Mouse (Mus musculus) cerebellum, postnatal 36 days (tissue): ENCODE measurements around the gene Ddt.
"Not testable (repeated sequence)": the region's sequence is repeated elsewhere in the genome, so short reads cannot be mapped to it uniquely, and the experiment has no call there.

ENCODE experiments used
- DNase-seq, 2 experiments: peaks; one replicate each; pipeline ENCODE4 v3.0.0; 2021 to 2022; ENCODE audit warnings: mixed read lengths in 2 of 2

The Ddt gene

DNA sequence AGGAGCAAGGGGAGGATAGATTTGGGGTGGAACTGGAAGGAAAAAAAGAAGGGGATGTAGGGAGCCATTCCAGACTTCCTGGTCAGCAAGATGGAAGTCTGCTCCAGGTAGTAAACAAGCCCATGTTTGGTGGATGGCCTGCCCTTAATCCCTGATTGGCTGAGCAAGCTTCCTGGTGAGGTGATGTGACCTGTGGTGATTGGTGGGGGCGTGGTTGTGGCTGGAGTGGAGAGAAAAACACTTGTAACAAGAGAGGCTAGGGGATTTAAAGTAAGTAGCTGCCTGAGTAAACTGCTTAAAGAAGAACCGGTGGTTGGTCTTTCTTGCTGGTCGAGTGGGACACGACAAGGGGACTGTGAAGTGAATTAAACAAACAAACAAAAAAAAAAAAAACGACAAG, 5.5 kb downstream of the Ddt start:
- not testable (repeated sequence) for DNase-seq

DNA sequence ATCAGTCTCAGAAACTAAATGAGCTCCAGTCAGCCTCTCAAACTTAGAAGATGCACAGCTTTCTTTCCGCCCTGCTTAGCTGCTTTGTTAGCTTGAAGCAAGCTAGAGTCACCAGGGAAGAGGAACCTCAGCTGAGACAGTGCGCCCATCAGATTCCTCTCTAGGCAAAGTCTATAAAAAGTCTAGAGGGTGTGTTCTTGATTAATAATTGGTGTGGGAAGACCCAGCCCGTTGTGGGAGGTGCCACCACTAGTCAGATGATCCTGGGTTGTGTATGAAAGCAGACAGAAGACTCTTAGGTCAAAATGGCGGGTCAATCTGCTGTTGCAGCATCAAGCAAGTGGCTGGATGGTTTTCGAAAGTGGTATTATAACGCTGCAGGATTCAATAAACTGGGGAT, 6.4 kb downstream of the Ddt start:
- DNase-seq = no peak

DNA sequence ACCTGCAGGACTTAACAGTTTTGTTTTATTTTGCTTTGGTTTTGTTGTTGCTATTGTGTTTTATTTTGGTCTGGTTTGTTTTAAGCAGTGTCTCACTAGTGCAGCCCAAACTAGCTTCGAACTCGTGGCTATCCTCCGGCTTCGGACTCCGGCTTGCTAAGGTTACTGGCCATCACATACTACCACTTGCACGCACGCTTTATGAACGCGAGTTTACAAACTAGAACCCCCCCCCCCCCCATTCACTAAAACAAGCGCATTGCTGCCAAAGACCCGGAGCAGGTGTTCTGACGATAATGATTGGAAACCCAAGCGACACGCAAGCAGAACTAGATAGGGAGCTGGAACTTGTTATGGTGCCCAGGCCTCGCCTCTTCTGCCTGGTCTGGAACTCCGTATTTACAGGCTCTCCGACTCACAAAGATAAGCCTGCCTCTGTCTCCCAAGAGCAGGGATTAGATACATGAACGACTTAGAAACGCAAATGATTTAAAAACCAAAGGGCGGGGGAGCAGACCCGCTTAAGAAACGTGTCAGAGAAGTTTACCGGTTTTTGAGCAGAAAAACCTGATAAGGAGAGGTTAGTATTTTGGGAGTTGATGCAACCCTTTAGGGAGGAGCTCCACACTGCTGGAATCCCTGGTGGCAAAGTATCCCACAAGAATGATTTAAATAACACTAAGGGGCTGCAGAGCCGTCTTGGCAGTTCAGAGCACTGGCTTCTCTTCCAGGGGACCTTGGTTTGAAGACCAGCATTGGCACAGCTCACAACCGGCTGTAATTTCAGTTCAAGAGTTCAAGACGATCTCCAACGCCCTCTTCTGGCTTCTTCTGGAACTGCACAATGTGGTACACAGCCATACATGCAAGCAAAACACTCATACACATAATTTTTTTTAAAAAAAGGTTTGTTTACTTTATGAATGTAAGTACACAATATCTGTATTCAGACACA, 8.4 kb downstream of the Ddt start:
- peak; percentile 70 to 80 for DNase-seq

DNA sequence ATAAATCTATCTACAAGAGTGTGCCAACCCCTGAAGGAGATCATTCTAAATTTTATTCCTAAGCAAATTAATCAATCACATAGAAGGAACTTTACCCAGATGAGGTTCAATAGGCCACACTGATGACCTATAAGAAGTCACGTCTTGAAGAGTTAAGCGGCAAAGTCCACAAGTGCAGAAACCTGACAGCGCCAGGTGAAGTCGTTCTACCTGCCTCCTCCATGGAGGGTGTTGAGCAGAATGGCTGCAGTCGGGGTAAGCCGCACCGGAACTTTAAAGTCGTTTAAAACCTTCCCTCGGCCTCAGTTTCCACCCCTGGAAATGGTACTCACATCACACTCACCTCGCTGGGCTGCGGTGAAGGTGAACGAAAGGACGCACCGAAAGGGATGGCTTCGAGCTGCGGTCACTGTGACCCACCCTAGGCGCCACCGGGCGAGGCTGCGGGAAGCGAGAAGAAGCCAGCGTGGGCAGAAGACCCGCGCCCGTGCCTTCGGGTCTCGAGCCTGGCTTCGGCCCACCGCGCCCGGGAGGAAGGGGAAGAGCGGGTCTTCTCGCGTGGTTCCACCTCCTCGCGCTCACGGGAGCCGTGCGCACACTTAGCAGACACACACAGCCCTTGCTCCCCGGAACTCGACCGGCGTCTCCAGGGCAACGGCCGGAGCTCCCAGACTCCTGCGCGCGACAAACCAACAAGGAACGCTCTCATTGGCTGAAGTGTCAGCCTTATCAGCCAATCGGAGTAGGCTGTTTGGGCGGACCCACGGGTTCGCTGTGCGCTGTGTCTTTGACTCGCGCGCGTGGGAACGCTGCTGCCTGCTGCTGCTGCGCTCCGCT, 9.3 kb downstream of the Ddt start, which contains the start of gene Cabin1:
Cabin1 (minus strand) TSS at position 660 of the 837 bp plus-strand sequence.
- DNase-seq = peak; percentile 95 to 97

DNA sequence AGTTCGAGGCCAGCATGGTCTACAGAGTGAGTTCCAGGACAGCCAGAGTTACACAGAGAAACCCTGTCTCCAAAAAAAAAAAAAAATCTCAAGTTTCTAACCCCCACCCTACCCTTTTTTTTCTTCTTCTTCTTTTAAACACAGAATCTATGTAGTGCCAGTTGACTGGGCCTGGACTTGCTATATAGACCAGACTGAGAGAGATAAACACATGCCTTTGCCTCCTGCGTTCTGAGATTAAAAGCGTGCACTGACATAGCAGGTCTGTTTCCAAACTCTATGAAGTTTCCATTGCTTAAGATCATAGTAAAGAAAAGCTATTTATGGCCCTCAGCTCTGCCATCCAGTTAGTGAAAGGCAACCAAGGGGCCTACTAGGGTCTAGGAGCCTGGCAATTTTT, 10.8 kb downstream of the Ddt start:
- DNase-seq = no peak

DNA sequence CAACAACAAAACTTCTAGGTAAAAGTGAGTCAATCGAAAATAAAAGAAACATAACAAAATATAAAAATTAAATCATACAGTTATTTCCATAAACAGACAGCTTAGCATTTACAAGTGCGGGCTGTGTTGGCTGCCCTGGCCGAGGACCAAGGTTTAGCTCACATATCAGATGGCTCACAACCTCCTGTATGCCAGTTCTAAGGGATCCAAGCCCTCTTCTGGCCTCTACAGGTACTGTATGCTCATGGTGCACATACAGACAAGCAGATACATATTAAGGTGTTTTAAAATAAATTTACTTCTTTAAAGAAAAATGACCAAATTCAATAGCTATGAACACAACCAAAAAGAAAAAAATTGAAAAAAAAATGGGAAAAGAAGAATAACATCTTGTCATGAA, 12.9 kb downstream of the Ddt start:
- DNase-seq = no peak

DNA sequence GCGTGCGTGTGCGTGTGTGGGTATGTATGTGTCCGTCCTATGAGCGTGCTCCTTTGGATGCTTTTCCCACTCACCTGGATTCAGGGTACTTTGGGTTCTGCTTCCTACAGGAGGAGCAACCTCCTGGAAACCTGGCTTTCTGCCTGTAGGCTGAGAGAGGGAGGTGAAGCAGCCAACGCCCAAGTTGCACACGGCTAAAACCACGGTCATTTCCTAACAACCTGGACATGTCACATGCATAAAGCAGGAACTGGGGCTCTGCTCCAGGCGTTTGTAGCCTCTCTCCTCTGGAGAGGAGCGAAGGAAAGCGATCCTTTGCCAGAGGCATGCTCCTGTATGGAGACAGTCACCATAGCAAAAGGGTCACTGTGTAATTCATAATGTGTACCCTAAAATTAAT, 16.5 kb downstream of the Ddt start:
- DNase-seq = no peak

DNA sequence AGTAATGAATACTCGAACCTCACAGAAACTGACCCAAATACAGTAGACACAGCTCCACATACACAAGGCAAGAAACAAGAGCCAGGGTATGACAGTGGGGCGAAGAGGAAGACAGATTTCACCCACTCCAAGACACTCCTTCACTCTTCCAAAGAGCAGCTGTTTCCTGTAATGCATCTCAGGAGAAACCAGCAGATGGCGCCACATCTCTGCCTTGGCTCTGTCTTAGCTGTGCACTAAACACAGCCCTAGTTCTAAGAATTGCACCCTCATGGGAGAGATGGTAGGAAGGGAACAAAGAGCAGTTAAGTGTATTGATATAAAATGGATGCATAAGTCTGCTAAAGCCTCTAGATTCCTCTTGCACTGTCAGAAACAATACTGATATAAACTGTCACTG, 29.2 kb downstream of the Ddt start:
- DNase-seq = peak; percentile 87 to 94

DNA sequence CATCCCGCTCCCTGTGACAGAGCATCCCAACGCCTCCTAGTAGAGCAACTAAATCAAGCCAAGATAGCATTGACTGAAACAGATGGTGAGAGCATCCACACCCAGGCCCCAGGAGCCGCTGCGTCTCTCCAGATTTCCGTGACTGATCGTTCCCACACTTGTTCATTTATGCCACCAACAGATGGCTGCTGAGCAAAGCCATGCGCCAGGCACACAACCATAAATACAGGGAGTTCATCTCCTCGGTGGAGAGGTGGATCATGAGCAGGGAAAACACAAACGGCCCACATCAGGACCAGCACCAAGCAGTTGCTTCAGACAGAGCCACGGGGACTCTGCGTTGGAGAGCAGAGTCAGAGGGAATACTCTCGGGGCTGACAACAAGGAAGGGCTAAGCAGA, 29.8 kb downstream of the Ddt start:
- peak; percentile 62 to 63 for DNase-seq

DNA sequence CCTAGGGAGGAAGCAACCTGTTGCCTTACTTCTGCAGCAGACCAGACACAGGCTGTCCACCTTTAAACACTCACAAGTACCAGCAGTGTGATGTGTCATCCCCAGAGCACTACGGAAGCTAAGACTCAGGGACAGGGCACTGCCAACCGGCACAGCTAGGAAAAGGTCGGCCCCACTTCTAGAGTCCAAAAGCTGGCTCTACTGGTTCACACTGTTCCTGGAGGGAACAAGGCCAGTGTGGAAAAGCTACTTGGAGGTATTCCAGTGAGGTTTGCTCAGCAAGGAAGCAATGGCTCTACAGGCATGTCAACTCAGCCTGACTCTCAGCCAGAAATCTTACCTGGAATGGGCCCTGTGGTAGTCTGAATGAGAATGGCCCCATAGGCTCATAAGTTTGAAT, 32.3 kb downstream of the Ddt start:
- peak in 1 of 2 experiments; percentile 20 for DNase-seq

DNA sequence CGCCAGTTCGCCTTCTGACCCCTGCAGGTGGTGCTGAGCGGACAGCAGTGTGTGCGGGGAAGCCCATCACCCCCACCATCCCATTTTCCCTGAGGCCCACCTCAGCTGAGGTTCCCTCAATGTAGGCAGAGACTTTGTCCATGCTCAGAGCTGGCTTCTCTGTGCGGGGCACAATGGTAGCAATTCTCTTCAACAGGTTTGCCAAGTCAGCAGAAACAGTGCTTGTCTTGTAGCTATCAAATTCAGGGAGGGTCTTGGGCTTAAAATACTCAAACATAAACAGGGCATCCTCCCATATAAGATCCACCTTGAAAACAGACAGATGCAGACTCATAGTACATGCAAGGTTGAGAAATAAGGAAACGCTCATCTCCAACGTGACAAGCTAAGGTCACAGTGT, 47.8 kb downstream of the Ddt start:
- DNase-seq = no peak
